Mouse (Mus musculus): ENCODE results near the gene Gm4353. TPM values are rescaled to one million over a fixed set of nuclear protein-coding genes. Genes with fewer than 3 reads are reported as not detected.

Gm4353 gene
- total and polyA plus RNA-seq, 3 experiments = 1.4 to 2.0 TPM; not detected in 1

- Histone ChIP-seq H3K36me3 (replicated peaks) (peaks cover 6% of the 10 kb centered on the region), H3K9me3 (replicated peaks) (no peaks in the 10 kb centered on the region), H3K4me3 (ENCODE audit: low read depth, low read length) (peak overlapping the region; percentile 76), H3K4me1 (ENCODE audit: insufficient read depth, low read depth, low read length) (peaks cover 32% of the 10 kb centered on the region), H3K27me3 (ENCODE audit: insufficient read depth, low read length) (peaks cover 4% of the 10 kb centered on the region)
- TF ChIP-seq GATA2 (IDR thresholded peaks at IDR 0.05; ENCODE audit: borderline replicate concordance, low read depth, low read length) (no peak), TAL1 (conservative IDR thresholded peaks at IDR 0.05; ENCODE audit: low read depth, low read length) (no peak), GATA1 (IDR thresholded peaks at IDR 0.05; ENCODE audit: borderline replicate concordance, low read length) (no peak), POLR2AphosphoS5 (IDR thresholded peaks at IDR 0.05; ENCODE audit: insufficient replicate concordance, low read depth, low read length) (no peak), CTCF (IDR thresholded peaks at IDR 0.05; ENCODE audit: low read depth, low read length) (no peak)
- ATAC-seq (ENCODE audit: extremely low read depth, insufficient number of reproducible peaks, low FRiP score, poor library complexity, severe bottlenecking) (peak; percentile 38), DNase-seq (ENCODE audit: low spot score) (peak; percentile 39)
These were observed 9.0 kb upstream of the Gm4353 start for GRCm38 (mm10) chr7:116093466-116093850.

- Histone ChIP-seq H3K27me3 (ENCODE audit: insufficient read depth, low read length) (peaks cover 7% of the 10 kb centered on the region), H3K4me3 (ENCODE audit: low read depth, low read length) (peak overlapping the region; percentile 76), H3K9me3 (replicated peaks) (no peaks in the 10 kb centered on the region), H3K36me3 (replicated peaks) (peaks cover 4% of the 10 kb centered on the region), H3K4me1 (ENCODE audit: insufficient read depth, low read depth, low read length) (peaks cover 32% of the 10 kb centered on the region)
- DNase-seq (ENCODE audit: low spot score) (peak; percentile 50), ATAC-seq (ENCODE audit: extremely low read depth, insufficient number of reproducible peaks, low FRiP score, poor library complexity, severe bottlenecking) (peak; percentile 97)
- no peak for TF ChIP-seq GATA2 (IDR thresholded peaks at IDR 0.05; ENCODE audit: borderline replicate concordance, low read depth, low read length)
- TF ChIP-seq POLR2AphosphoS5 (IDR thresholded peaks at IDR 0.05; ENCODE audit: insufficient replicate concordance, low read depth, low read length) = no peak
- no peak for TF ChIP-seq CTCF (IDR thresholded peaks at IDR 0.05; ENCODE audit: low read depth, low read length)
- no peak for TF ChIP-seq TAL1 (conservative IDR thresholded peaks at IDR 0.05; ENCODE audit: low read depth, low read length)
- no peak for TF ChIP-seq GATA1 (IDR thresholded peaks at IDR 0.05; ENCODE audit: borderline replicate concordance, low read length)
These were observed 8.5 kb upstream of the Gm4353 start for GRCm38 (mm10) chr7:116092710-116093465.

GRCm38 (mm10) chr7:116060739-116061138 is 23.7 kb downstream of the Gm4353 start:
- Histone ChIP-seq H3K4me1 (ENCODE audit: insufficient read depth, low read depth, low read length) (no peaks in the 10 kb centered on the region), H3K9me3 (replicated peaks) (no peaks in the 10 kb centered on the region), H3K36me3 (replicated peaks) (no peaks in the 10 kb centered on the region), H3K4me3 (ENCODE audit: low read depth, low read length) (no peak overlapping the region), H3K27me3 (ENCODE audit: insufficient read depth, low read length) (peaks cover 5% of the 10 kb centered on the region; the same call in 1 of the 2 replicates)
- DNase-seq (ENCODE audit: low spot score) (no peak), ATAC-seq (ENCODE audit: extremely low read depth, insufficient number of reproducible peaks, low FRiP score, poor library complexity, severe bottlenecking) (no peak)
- no peak for TF ChIP-seq GATA2 (IDR thresholded peaks at IDR 0.05; ENCODE audit: borderline replicate concordance, low read depth, low read length)
- TF ChIP-seq POLR2AphosphoS5 (IDR thresholded peaks at IDR 0.05; ENCODE audit: insufficient replicate concordance, low read depth, low read length) = no peak
- TF ChIP-seq GATA1 (IDR thresholded peaks at IDR 0.05; ENCODE audit: borderline replicate concordance, low read length) = no peak
- TF ChIP-seq CTCF (IDR thresholded peaks at IDR 0.05; ENCODE audit: low read depth, low read length) = no peak
- no peak for TF ChIP-seq TAL1 (conservative IDR thresholded peaks at IDR 0.05; ENCODE audit: low read depth, low read length)

- no peak for TF ChIP-seq TAL1 (conservative IDR thresholded peaks at IDR 0.05; ENCODE audit: low read depth, low read length)
- Histone ChIP-seq H3K4me1 (ENCODE audit: insufficient read depth, low read depth, low read length) (peaks cover 26% of the 10 kb centered on the region), H3K4me3 (ENCODE audit: low read depth, low read length) (peak overlapping the region; percentile 67; the same call in 1 of the 2 replicates), H3K9me3 (replicated peaks) (no peaks in the 10 kb centered on the region), H3K27me3 (ENCODE audit: insufficient read depth, low read length) (peaks cover 55% of the 10 kb centered on the region), H3K36me3 (replicated peaks) (no peaks in the 10 kb centered on the region)
- DNase-seq (ENCODE audit: low spot score) (no peak), ATAC-seq (ENCODE audit: extremely low read depth, insufficient number of reproducible peaks, low FRiP score, poor library complexity, severe bottlenecking) (no peak)
These were observed 43.9 kb downstream of the Gm4353 start for GRCm38 (mm10) chr7:116040470-116041019.

DNA sequence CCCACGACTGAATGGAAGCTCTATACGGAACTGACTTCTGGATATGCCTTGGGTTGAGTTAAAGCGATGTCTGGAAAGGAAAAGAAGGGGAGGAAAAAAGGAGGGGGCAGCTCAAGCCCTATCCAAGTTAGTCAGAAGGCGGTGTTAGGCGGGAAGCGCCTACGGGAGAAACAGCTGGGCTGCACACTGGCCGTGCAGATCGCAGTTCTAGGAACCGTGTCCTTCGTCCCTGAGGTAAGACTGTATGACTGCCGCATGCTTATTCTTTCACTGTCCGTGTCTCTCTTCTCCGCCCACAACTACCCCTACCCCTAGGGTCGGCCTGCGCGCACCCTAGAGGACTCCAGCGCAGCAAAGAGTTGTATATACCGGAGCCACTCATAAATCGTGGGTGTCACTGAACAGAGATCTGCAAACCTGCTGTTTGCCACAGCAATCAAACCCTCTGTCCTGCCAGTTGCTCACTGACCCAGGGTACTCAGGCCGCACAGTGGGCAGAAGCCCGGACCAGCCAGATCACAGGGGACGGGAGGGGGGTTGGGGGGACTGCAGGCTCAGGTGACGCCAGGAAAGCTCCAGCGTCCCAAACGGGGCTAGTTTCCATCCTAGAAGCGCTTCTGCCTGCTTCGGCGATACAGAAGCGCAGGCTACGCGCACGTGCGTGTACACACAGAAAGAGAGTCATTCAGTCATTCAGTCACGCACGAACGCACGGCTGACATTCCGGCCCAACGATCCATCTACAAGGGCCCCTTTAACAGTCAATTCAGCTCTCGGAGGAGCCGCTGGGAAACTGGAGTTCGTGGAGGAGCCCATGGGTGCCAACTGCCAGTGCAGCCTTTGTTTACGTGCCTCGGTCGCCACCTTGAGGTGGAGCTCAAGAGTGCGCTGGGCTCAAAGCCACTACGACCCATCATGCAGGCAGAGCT is 44.6 kb downstream of the Gm4353 start:
- Histone ChIP-seq H3K27me3 (ENCODE audit: insufficient read depth, low read length) (peaks cover 60% of the 10 kb centered on the region), H3K4me1 (ENCODE audit: insufficient read depth, low read depth, low read length) (peaks cover 28% of the 10 kb centered on the region), H3K4me3 (ENCODE audit: low read depth, low read length) (peak overlapping the region; percentile 67), H3K9me3 (replicated peaks) (no peaks in the 10 kb centered on the region), H3K36me3 (replicated peaks) (no peaks in the 10 kb centered on the region)
- ATAC-seq (ENCODE audit: extremely low read depth, insufficient number of reproducible peaks, low FRiP score, poor library complexity, severe bottlenecking) (peak; percentile 73), DNase-seq (ENCODE audit: low spot score) (peak; percentile 63)
- TF ChIP-seq TAL1 (conservative IDR thresholded peaks at IDR 0.05; ENCODE audit: low read depth, low read length) (no peak), CTCF (IDR thresholded peaks at IDR 0.05; ENCODE audit: low read depth, low read length) (peak; percentile 53)

GRCm38 (mm10) chr7:116039196-116039537 is 45.3 kb downstream of the Gm4353 start, which contains the start of gene 1110004F10Rik:
Gene 1110004F10Rik, plus strand, starts transcription at chr7:116039397.
- ATAC-seq (ENCODE audit: extremely low read depth, insufficient number of reproducible peaks, low FRiP score, poor library complexity, severe bottlenecking) (no peak), DNase-seq (ENCODE audit: low spot score) (no peak)
- Histone ChIP-seq H3K27me3 (ENCODE audit: insufficient read depth, low read length) (peaks cover 66% of the 10 kb centered on the region), H3K4me1 (ENCODE audit: insufficient read depth, low read depth, low read length) (peaks cover 34% of the 10 kb centered on the region), H3K36me3 (replicated peaks) (no peaks in the 10 kb centered on the region), H3K9me3 (replicated peaks) (no peaks in the 10 kb centered on the region), H3K4me3 (ENCODE audit: low read depth, low read length) (peak within 1 kb of the TSS; percentile 67)
- TF ChIP-seq CTCF (IDR thresholded peaks at IDR 0.05; ENCODE audit: low read depth, low read length) = no peak
- no peak for TF ChIP-seq GATA2 (IDR thresholded peaks at IDR 0.05; ENCODE audit: borderline replicate concordance, low read depth, low read length)
- TF ChIP-seq GATA1 (IDR thresholded peaks at IDR 0.05; ENCODE audit: borderline replicate concordance, low read length) = no peak
- no peak for TF ChIP-seq TAL1 (conservative IDR thresholded peaks at IDR 0.05; ENCODE audit: low read depth, low read length)
- no peak for TF ChIP-seq POLR2AphosphoS5 (IDR thresholded peaks at IDR 0.05; ENCODE audit: insufficient replicate concordance, low read depth, low read length)

Measured in G1E (cell line).